Mouse (Mus musculus): Measurements from ENCODE around the gene Ak7. TPM values are rescaled to one million over a fixed set of nuclear protein-coding genes. Genes with fewer than 3 reads are reported as not detected.

Ak7 gene
- polyA plus RNA-seq, 1 experiment from 2014 or later = 0.70 TPM

GRCm38 (mm10) chr12:105808945-105809344 is 103.2 kb downstream of the Ak7 start:
- Histone ChIP-seq H3K27ac (no peak overlapping the region), H3K4me1 (replicated peaks) (no peaks in the 10 kb centered on the region), H3K4me3 (replicated peaks) (no peak overlapping the region), H3K9ac (no peak overlapping the region), H3K36me3 (peaks cover 24% of the 10 kb centered on the region), H3K4me2 (replicated peaks) (no peak overlapping the region), H3K27me3 (replicated peaks) (no peaks in the 10 kb centered on the region), H3K9me3 (no peaks in the 10 kb centered on the region)
- ATAC-seq = no peak
- WGBS = 55% methylated on average over 3 of the region's 3 CpGs

- Histone ChIP-seq H3K4me3 (replicated peaks) (no peak overlapping the region), H3K36me3 (peaks cover 32% of the 10 kb centered on the region), H3K9me3 (no peaks in the 10 kb centered on the region), H3K9ac (no peak overlapping the region), H3K4me2 (replicated peaks) (no peak overlapping the region), H3K27ac (no peak overlapping the region), H3K4me1 (replicated peaks) (no peaks in the 10 kb centered on the region), H3K27me3 (replicated peaks) (no peaks in the 10 kb centered on the region)
- WGBS = 73% methylated on average over 6 of the region's 6 CpGs
- no peak for ATAC-seq
Observed at GRCm38 (mm10) chr12:105810608-105811007, 104.8 kb downstream of the Ak7 start.

GRCm38 (mm10) chr12:105813957-105814356 is 108.2 kb downstream of the Ak7 start:
- no peak overlapping the region for H3K27ac ChIP-seq
- H3K36me3 ChIP-seq = peaks cover 19% of the 10 kb centered on the region; the same call in 1 of the 2 replicates
- H3K4me2 ChIP-seq (replicated peaks) = no peak overlapping the region
- H3K9ac ChIP-seq = no peak overlapping the region
- H3K4me3 ChIP-seq (replicated peaks) = no peak overlapping the region
- no peaks in the 10 kb centered on the region for H3K27me3 ChIP-seq (replicated peaks)
- WGBS = 88% methylated on average over 6 of the region's 6 CpGs
- no peak for ATAC-seq
- H3K9me3 ChIP-seq = no peaks in the 10 kb centered on the region
- no peaks in the 10 kb centered on the region for H3K4me1 ChIP-seq (replicated peaks)

GRCm38 (mm10) chr12:105823472-105823871 is 117.7 kb downstream of the Ak7 start:
- ATAC-seq = no peak
- H3K9ac ChIP-seq = no peak overlapping the region
- H3K4me1 ChIP-seq (replicated peaks) = no peaks in the 10 kb centered on the region
- no peaks in the 10 kb centered on the region for H3K27me3 ChIP-seq (replicated peaks)
- no peak overlapping the region for H3K27ac ChIP-seq
- H3K4me2 ChIP-seq (replicated peaks) = no peak overlapping the region
- WGBS = 85% methylated on average over 4 of the region's 4 CpGs
- no peaks in the 10 kb centered on the region for H3K9me3 ChIP-seq
- H3K4me3 ChIP-seq (replicated peaks) = no peak overlapping the region
- H3K36me3 ChIP-seq = peaks cover 32% of the 10 kb centered on the region

GRCm38 (mm10) chr12:105824743-105825142 is 119.0 kb downstream of the Ak7 start:
- H3K4me3 ChIP-seq (replicated peaks) = no peak overlapping the region
- no peaks in the 10 kb centered on the region for H3K27me3 ChIP-seq (replicated peaks)
- no peak overlapping the region for H3K9ac ChIP-seq
- H3K9me3 ChIP-seq = no peaks in the 10 kb centered on the region
- no peak overlapping the region for H3K4me2 ChIP-seq (replicated peaks)
- ATAC-seq = 0 out of 2 replicates have a peak, but pooled peaks have one; percentile 25
- 76% methylated on average over 8 of the region's 8 CpGs for WGBS
- peaks cover 42% of the 10 kb centered on the region for H3K36me3 ChIP-seq
- H3K4me1 ChIP-seq (replicated peaks) = no peaks in the 10 kb centered on the region
- H3K27ac ChIP-seq = no peak overlapping the region

GRCm38 (mm10) chr12:105825266-105825665 is 119.5 kb downstream of the Ak7 start:
- no peak overlapping the region for H3K4me2 ChIP-seq (replicated peaks)
- H3K9ac ChIP-seq = no peak overlapping the region
- H3K36me3 ChIP-seq = peaks cover 40% of the 10 kb centered on the region
- ATAC-seq = no peak
- H3K4me1 ChIP-seq (replicated peaks) = no peaks in the 10 kb centered on the region
- H3K27me3 ChIP-seq (replicated peaks) = no peaks in the 10 kb centered on the region
- WGBS = 87% methylated on average over 4 of the region's 4 CpGs
- H3K4me3 ChIP-seq (replicated peaks) = no peak overlapping the region
- H3K9me3 ChIP-seq = no peaks in the 10 kb centered on the region
- H3K27ac ChIP-seq = no peak overlapping the region

Other genes with a start within 250 kb of the Ak7 start
- gene Bdkrb2, start 142.8 kb upstream of the Ak7 start, polyA plus RNA-seq (2015; fragmentation: Nextera tagmentation; extraction: Ambion mirVana) = 4.5 and 4.6 TPM in 2 replicates
- 0.31 and 0.37 TPM in 2 replicates for gene Bdkrb1, start 102.9 kb upstream of the Ak7 start, polyA plus RNA-seq (2015; fragmentation: Nextera tagmentation; extraction: Ambion mirVana)
- gene Gskip, start 21.1 kb upstream of the Ak7 start, polyA plus RNA-seq (2015; fragmentation: Nextera tagmentation; extraction: Ambion mirVana) = 29.4 and 29.5 TPM in 2 replicates
- 12.6 and 13.0 TPM in 2 replicates for gene Atg2b, start 20.8 kb upstream of the Ak7 start, polyA plus RNA-seq (2015; fragmentation: Nextera tagmentation; extraction: Ambion mirVana)
- 189 and 225 TPM in 2 replicates for gene Papola, start 78.7 kb downstream of the Ak7 start, polyA plus RNA-seq (2015; fragmentation: Nextera tagmentation; extraction: Ambion mirVana)

Measured in intestine, embryonic 15.5 days (tissue).